8 mouse cellular contexts compared by ENCODE assay signal in the genomic region with DNA sequence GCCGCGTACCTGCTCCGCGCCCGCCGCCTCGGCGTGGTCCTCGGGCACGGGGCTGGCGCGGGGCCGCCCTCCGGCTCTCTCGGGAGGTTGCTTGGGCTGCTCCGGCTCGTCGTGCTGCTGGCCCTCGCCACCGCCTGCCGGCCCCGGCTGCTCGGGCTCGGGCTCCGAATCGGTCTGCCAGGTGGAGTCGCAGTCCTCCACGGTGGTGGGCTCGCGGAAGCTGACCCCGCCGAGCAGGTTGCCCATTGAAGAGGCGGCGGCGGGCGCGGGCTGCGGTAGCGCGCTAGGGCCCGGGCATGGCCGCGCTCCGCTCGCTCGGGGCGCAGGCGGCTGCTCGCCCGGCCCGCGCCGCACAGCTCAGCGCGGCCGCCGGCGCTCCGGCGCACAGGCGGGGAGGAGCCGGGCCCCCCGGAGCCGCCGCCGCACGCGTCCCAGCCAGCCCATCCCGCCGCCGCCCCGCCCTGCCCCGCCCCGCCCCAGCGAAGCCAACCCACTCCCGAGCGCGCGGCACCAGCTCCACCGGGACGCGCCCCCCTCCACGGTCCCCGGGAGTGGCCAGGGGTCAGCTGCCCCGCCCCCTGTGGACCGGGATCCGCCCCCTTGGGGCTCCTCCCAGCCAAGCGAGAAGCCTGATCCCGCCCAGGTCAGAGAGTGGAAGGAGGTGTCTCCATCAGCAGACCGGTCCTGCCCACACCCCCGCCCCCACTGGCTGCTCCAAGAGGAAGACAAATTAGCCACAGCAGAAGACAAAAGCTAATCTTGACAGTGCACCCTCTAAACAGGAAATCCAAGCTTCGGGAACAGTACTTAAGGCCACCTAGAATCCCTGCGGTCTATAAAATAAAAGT. TPM values are rescaled to one million over a fixed set of nuclear protein-coding genes. Genes with fewer than 3 reads are reported as not detected.
DNase-seq lines count a peak whose midpoint lies in the region; ATAC-seq lines count a peak whose summit lies in the region.

No protein-coding gene starts in this region.

- peak overlapping the region; percentile 85 for H3K9ac ChIP-seq in kidney, embryonic 15.5 days

- H3K27ac ChIP-seq in heart, embryonic 10.5 days = peak overlapping the region; percentile 92
- peak overlapping the region; percentile 88 for H3K27ac ChIP-seq in kidney, embryonic 15.5 days

- peak; percentile 87 for DNase-seq in A20 (ENCODE audit: low read depth, low spot score)
- peak; percentile 98 for DNase-seq in brain, adult 2 months (ENCODE audit: low read depth, low spot score)
- peak; percentile 99 for DNase-seq in heart, embryonic 10.5 days (ENCODE audit: low spot score)
- peak; percentile 99 for DNase-seq in liver
- peak; percentile 96 to 97 for DNase-seq in spleen, postnatal 4 days (ENCODE audit: low spot score in 2 of 2)

- H3K27me3 ChIP-seq in heart, embryonic 10.5 days (ENCODE audit: insufficient read depth, poor library complexity, severe bottlenecking) = no peaks in the 10 kb centered on the region
- H3K27me3 ChIP-seq in kidney, embryonic 15.5 days = no peaks in the 10 kb centered on the region

- H3K4me3 ChIP-seq in heart, embryonic 10.5 days = peak overlapping the region; percentile 89
- peak overlapping the region; percentile 84 for H3K4me3 ChIP-seq in kidney, embryonic 15.5 days (replicated peaks)

- peak; percentile 94 for ATAC-seq in erythroblast, adult 5-6 weeks (replicated peaks; ENCODE audit: low FRiP score, poor library complexity, severe bottlenecking)
- peak; percentile 98 for ATAC-seq in kidney, embryonic 15.5 days (replicated peaks; ENCODE audit: low FRiP score)
- ATAC-seq in monocyte, adult 5-6 weeks (replicated peaks; ENCODE audit: insufficient number of reproducible peaks, low FRiP score, low TSS enrichment, poor library complexity, severe bottlenecking) = peak; percentile 93

- no peaks in the 10 kb centered on the region for H3K36me3 ChIP-seq in heart, embryonic 10.5 days
- H3K36me3 ChIP-seq in kidney, embryonic 15.5 days = no peaks in the 10 kb centered on the region

- peak overlapping the region; percentile 95 for H3K4me2 ChIP-seq in kidney, embryonic 15.5 days

- H3K4me1 ChIP-seq in heart, embryonic 10.5 days = peaks cover 31% of the 10 kb centered on the region
- peaks cover 37% of the 10 kb centered on the region for H3K4me1 ChIP-seq in kidney, embryonic 15.5 days

- WGBS in heart, embryonic 10.5 days = under 1% methylated on average over 88 of the region's 93 CpGs
- WGBS in kidney, embryonic 15.5 days = under 1% methylated on average over 82 of the region's 93 CpGs

- no peaks in the 10 kb centered on the region for H3K9me3 ChIP-seq in heart, embryonic 10.5 days
- no peaks in the 10 kb centered on the region for H3K9me3 ChIP-seq in kidney, embryonic 15.5 days (replicated peaks)

RNA-seq across cellular contexts. Expression of gene Ogfrl1, which starts 14.5 kb away (rescaled TPM):
- total RNA-seq in erythroblast, adult 5-6 weeks (2015; ENCODE audit: low replicate concordance) = 51.8 and 59.8 TPM in 2 replicates
- total RNA-seq in erythroblast, adult 5-6 weeks (2017; ENCODE audit: low replicate concordance) = 28.7 and 30.2 TPM in 2 replicates
- polyA plus RNA-seq in heart, embryonic 10.5 days (2016; fragmentation: Nextera tagmentation; extraction: Ambion mirVana) = 5.8 and 8.7 TPM in 2 replicates
- polyA plus RNA-seq in kidney, embryonic 15.5 days (2015; fragmentation: Nextera tagmentation; extraction: Ambion mirVana) = 14.6 and 16.1 TPM in 2 replicates
- 37.1 to 61.9 TPM (median 56.3 TPM) in 3 replicates for total RNA-seq in monocyte, adult 5-6 weeks (2017)

Comparison
In these comparisons a context has a peak if more than half of its experiments do, and no peak if none do; other contexts are left out.
1. Peak in every context shown above with its lines: DNase-seq, ATAC-seq, H3K4me3 ChIP-seq and H3K27ac ChIP-seq.